Mouse (Mus musculus) ES-Bruce4 (cell line): Measurements from ENCODE around the gene Zfp64.

ENCODE experiments used
- CTCF ChIP-seq: IDR thresholded peaks from one replicate; pipeline ENCODE4 v1.8.1; 2011; ENCODE audit warnings: low read depth, low read length
- EP300 ChIP-seq: IDR thresholded peaks from 2 replicates; pipeline ENCODE4 v1.6.1; 2011; ENCODE audit warnings: low read depth, low read length; ENCODE audit not compliant: insufficient read depth
- POLR2A ChIP-seq: IDR thresholded peaks from one replicate; pipeline ENCODE4 v1.8.1; 2011; ENCODE audit warnings: low read length; ENCODE audit not compliant: insufficient read depth

DNA sequence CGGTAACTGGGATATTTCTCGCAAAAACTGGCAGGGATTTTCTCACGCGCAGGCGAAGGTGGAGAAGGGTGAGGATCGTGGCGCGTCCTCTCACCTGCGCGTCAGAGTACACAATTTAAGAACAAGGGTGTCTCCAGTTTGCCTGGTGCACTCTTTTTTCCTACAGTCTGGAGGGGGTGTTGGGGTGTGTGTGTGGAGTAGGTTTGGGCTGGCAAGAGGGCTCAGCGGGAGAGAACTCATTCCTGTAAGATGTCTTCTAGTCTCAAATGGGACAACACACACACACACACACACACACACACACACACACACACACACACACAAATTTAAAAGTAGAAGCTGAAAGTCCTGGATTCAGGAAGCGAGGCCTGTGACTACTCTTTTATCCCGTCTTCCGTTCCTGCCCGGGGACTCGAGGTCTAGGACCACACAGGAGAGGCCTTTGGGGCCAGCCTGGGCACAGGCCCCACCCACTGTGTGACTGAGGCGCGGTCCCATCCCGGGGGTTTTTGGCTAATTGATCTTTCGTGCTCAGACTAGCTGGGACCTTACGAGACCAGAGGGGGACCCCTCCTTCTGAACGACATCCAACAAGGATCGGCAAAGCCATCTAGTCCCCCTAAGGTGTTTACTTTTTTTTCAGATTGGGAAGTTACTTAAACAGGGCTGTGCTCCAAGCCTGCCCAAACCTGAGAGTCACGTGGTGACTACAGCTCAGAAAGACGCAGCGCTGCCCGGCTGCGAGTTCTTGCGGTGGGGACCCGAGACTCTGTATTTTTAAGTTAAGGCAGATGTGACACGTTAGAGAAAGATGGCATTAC is 42.3 kb downstream of the Zfp64 start:
- TF ChIP-seq POLR2A, result no peak
- TF ChIP-seq CTCF, result no peak
- TF ChIP-seq EP300, result no peak
